Mouse (Mus musculus): ENCODE data around the gene Slc38a3. TPM values are rescaled to one million over a fixed set of nuclear protein-coding genes. Genes with fewer than 3 reads are reported as not detected.
A peak's percentile ranks its signal among the peaks of the same experiment; 100 is the strongest.

Slc38a3 gene
- polyA plus RNA-seq, 2 experiments = 19.7 to 23.5 TPM

DNA sequence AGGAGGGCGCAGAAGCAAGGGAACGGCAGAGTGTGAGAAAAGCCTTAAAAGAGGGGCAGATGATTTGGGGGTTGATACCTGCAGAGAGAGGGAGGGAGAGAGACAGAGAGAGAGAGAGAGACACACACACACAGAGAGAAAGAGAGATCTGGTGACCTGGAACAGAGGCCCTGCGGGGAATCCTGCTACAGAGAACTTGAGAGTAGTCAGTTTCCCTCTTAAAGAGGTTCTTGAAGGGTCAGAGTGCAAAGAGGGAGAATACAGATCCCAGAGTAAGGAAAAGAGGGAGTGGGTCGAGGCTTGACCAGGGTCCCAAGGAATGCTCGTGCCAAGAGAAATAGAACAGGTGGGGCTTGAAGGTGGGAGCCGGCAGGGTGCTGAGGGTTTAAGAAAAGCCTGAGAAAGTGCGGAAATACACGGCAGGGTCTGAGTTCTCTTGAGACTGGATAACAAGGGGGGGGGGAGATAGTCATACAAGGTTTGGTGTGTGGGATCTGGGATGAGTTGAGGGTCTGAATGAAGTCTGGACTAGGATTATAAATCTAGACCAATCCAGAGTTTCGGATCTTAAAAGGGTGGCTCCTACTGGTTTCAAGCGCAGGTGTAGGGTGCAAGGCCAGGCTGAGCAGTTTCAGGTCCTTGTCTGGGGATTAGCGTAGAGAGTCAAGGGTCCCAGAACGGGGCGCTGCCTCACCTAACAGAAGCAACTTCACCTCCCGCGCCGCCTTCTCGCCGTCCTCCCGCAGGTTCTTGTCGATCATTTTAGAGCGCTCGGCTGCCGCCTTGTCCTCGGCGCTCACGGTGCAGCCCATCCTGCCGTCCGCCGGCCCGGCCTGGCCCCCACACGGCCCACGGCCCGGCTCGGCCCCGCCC, 34.7 kb downstream of the Slc38a3 start:
- H3K4me2 ChIP-seq (ENCODE audit: low read depth) = peak overlapping the region; percentile 96
- H3K4me1 ChIP-seq (replicated peaks; ENCODE audit: control insufficient read depth in 2 of 2, insufficient read depth in 2 of 2, low read length in 1 of 2) = peaks cover 23 to 26% of the 10 kb centered on the region in 2 experiments
- DNase-seq (ENCODE audit: low read depth in 3 of 3, low spot score in 3 of 3) (no peak), ATAC-seq (ENCODE audit: insufficient read depth) (peak; percentile 11)
- H3K27ac ChIP-seq = peak overlapping the region; percentile 74
- TF ChIP-seq EP300 (IDR thresholded peaks at IDR 0.05; ENCODE audit: low read depth) = no peak
- H3K4me3 ChIP-seq (ENCODE audit: insufficient read depth in 1 of 2, low read depth in 2 of 2, low read length in 2 of 2) = peak overlapping the region; percentile 72 to 92
- H3K36me3 ChIP-seq (replicated peaks; ENCODE audit: control insufficient read depth, insufficient read depth, low read depth) = no peaks in the 10 kb centered on the region
- peak overlapping the region; percentile 91 for H3K9ac ChIP-seq (replicated peaks)
- no peaks in the 10 kb centered on the region for H3K27me3 ChIP-seq (ENCODE audit: control insufficient read depth, insufficient read depth, low read length)
- H3K9me3 ChIP-seq (ENCODE audit: control insufficient read depth, low read length) = no peaks in the 10 kb centered on the region
- WGBS (ENCODE audit: insufficient replicate concordance) = under 1% methylated on average over 35 of the region's 35 CpGs

GRCm38 (mm10) chr9:107633661-107634405, 35.5 kb downstream of the Slc38a3 start:
- TF ChIP-seq CTCF (IDR thresholded peaks at IDR 0.05; ENCODE audit: low read depth) = no peak
- Histone ChIP-seq H3K9me3 (ENCODE audit: control insufficient read depth, low read length) (no peaks in the 10 kb centered on the region), H3K27me3 (ENCODE audit: control insufficient read depth, insufficient read depth, low read length) (no peaks in the 10 kb centered on the region), H3K27ac (peak overlapping the region; percentile 74), H3K4me1 (replicated peaks; ENCODE audit: control insufficient read depth in 2 of 2, insufficient read depth in 2 of 2, low read length in 1 of 2) (peaks cover 31 to 33% of the 10 kb centered on the region in 2 experiments), H3K9ac (replicated peaks) (peak overlapping the region; percentile 91), H3K36me3 (replicated peaks; ENCODE audit: control insufficient read depth, insufficient read depth, low read depth) (no peaks in the 10 kb centered on the region), H3K4me3 (ENCODE audit: insufficient read depth in 1 of 2, low read depth in 2 of 2, low read length in 2 of 2) (peak overlapping the region; percentile 72 to 92), H3K4me2 (ENCODE audit: low read depth) (peak overlapping the region; percentile 96)
- WGBS (ENCODE audit: insufficient replicate concordance) = 1% methylated on average over 15 of the region's 15 CpGs
- ATAC-seq (ENCODE audit: insufficient read depth) (peak; percentile 19; the same call in 1 of the 2 replicates), DNase-seq (ENCODE audit: low read depth in 3 of 3, low spot score in 3 of 3) (no peak)

DNA sequence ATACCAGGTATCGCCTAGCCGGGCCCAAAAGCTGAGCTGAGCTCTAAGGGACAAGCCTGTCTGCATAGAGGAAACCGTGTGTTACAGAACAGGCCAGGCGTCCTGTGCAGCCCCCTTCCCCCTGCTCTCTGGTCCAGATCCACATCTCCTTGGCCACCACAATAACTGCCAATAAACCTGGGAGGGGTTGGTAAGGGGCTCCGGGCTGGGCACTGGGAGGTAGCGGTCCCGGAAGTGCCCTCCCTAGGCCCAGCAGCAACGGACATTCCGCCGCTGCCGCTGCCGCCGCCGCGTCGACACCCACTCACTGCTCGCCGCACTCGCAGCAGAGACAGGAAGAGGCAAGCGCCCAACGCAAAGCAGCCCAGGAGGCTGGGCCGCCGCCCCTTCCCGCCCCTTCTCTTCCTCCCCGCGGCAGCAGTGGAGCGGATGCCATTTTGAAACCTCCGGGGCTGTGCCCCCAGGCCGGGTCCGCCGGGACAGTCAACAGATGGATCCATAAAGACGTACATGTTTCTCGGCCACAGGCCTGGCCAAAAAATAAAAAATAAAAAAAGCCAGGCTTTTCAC, 36.2 kb downstream of the Slc38a3 start:
- no peak for TF ChIP-seq CTCF (IDR thresholded peaks at IDR 0.05; ENCODE audit: low read depth)
- no peak for TF ChIP-seq EP300 (IDR thresholded peaks at IDR 0.05; ENCODE audit: low read depth)
- Histone ChIP-seq H3K4me3 (ENCODE audit: insufficient read depth in 1 of 2, low read depth in 2 of 2, low read length in 2 of 2) (peak overlapping the region; percentile 72 to 92), H3K9ac (replicated peaks) (peak overlapping the region; percentile 91), H3K9me3 (ENCODE audit: control insufficient read depth, low read length) (no peaks in the 10 kb centered on the region), H3K36me3 (replicated peaks; ENCODE audit: control insufficient read depth, insufficient read depth, low read depth) (no peaks in the 10 kb centered on the region), H3K27me3 (ENCODE audit: control insufficient read depth, insufficient read depth, low read length) (no peaks in the 10 kb centered on the region), H3K4me1 (replicated peaks; ENCODE audit: control insufficient read depth in 2 of 2, insufficient read depth in 2 of 2, low read length in 1 of 2) (peaks cover 31 to 33% of the 10 kb centered on the region in 2 experiments), H3K27ac (peak overlapping the region; percentile 74), H3K4me2 (ENCODE audit: low read depth) (peak overlapping the region; percentile 96)
- WGBS (ENCODE audit: insufficient replicate concordance) = under 1% methylated on average over 33 of the region's 33 CpGs
- ATAC-seq (ENCODE audit: insufficient read depth) (peak; percentile 40), DNase-seq (ENCODE audit: low read depth in 3 of 3, low spot score in 3 of 3) (peak in 2 of 3 experiments; percentile 69 to 71)

GRCm38 (mm10) chr9:107632478-107632877, 36.9 kb downstream of the Slc38a3 start:
- peak overlapping the region; percentile 96 for H3K4me2 ChIP-seq (ENCODE audit: low read depth)
- peak; percentile 2; the same call in 1 of the 2 replicates for ATAC-seq (ENCODE audit: insufficient read depth)
- peak in 1 of 3 experiments; percentile 70 for DNase-seq (ENCODE audit: low read depth in 3 of 3, low spot score in 3 of 3)
- H3K27me3 ChIP-seq (ENCODE audit: control insufficient read depth, insufficient read depth, low read length) = no peaks in the 10 kb centered on the region
- TF ChIP-seq CTCF (IDR thresholded peaks at IDR 0.05; ENCODE audit: low read depth) = no peak
- no peak for TF ChIP-seq EP300 (IDR thresholded peaks at IDR 0.05; ENCODE audit: low read depth)
- WGBS (ENCODE audit: insufficient replicate concordance) = 18% methylated on average over 6 of the region's 6 CpGs
- peak overlapping the region; percentile 72 to 92 for H3K4me3 ChIP-seq (ENCODE audit: insufficient read depth in 1 of 2, low read depth in 2 of 2, low read length in 2 of 2)
- H3K27ac ChIP-seq = peak overlapping the region; percentile 74
- no peaks in the 10 kb centered on the region for H3K9me3 ChIP-seq (ENCODE audit: control insufficient read depth, low read length)
- H3K4me1 ChIP-seq (replicated peaks; ENCODE audit: control insufficient read depth in 2 of 2, insufficient read depth in 2 of 2, low read length in 1 of 2) = peaks cover 34 to 35% of the 10 kb centered on the region in 2 experiments
- 0 out of 2 replicates have a peak, but pooled peaks cover 2% of the 10 kb centered on the region for H3K36me3 ChIP-seq (replicated peaks; ENCODE audit: control insufficient read depth, insufficient read depth, low read depth)
- H3K9ac ChIP-seq (replicated peaks) = peak overlapping the region; percentile 91

Data from liver, embryonic 14.5 days (tissue).